Mouse (Mus musculus): ENCODE measurements at regions not wholly inside any gene's neighbourhood (a gene's known extent, or its start where the extent isn't known, plus 50 kb on each side); places are given as distances from the start of the nearest gene placed in this dataset.

DNA sequence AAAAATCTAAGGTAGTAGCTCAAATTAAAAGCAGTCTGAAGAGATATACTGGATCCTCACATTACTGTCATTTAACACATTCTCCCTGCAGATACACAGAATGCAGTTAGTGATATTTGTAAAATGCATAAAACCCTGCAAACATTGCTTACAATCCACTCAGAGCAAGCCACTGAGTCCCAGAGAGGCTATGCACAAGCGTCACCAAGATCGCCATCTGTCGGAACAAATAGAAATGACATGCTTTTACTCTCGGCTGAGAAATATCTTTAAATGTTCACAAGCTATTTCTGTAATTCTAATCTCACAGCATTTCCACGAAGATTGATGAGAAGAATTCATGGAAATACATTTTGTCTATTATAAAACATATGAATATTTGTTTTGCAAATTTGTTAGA is 139.7 kb upstream of the Steap4 start (continued):
- TF ChIP-seq PAX5 (IDR thresholded peaks at IDR 0.05; ENCODE audit: low read length) (no peak), SMC3 (IDR thresholded peaks at IDR 0.05; ENCODE audit: low read depth, low read length) (peak; percentile 69), NRF1 (IDR thresholded peaks at IDR 0.05; ENCODE audit: low read depth, low read length) (no peak), RCOR1 (conservative IDR thresholded peaks at IDR 0.05; ENCODE audit: low read depth, low read length) (no peak), BHLHE40 (IDR thresholded peaks at IDR 0.05; ENCODE audit: low read depth, low read length) (no peak)

DNA sequence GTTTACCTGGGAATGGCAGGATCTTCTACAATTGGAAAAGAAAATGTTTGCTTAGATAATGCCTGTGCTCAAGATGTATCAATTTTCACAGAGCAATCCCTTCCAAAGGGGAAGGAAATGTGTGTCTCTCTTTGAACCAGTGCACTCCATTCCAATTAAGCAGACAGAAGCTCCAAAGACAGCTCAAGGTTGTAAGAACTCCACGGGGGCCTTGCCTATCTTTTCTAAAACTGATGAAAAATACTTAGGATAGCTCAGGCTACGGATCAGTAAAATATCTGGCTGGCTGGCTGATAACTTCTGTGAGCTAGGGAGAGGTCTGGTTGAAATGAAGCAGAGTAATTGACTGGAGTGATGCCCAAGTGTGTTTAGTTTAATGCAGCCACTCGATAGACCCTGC is 138.6 kb upstream of the Steap4 start:
- no peak overlapping the region for H3K4me3 ChIP-seq (replicated peaks in 1 of 3; ENCODE audit: low read depth in 2 of 3, low read length in 2 of 3, poor library complexity in 1 of 3)
- H3K27ac ChIP-seq (ENCODE audit: insufficient read depth, low read depth), result no peak overlapping the region
- H3K36me3 ChIP-seq (replicated peaks in 1 of 2; ENCODE audit: control insufficient read depth in 1 of 2, insufficient read depth in 1 of 2, low read length in 1 of 2), result no peaks in the 10 kb centered on the region
- H3K4me2 ChIP-seq (ENCODE audit: insufficient read depth, low read depth, poor library complexity, severe bottlenecking), result no peak overlapping the region
- no peaks in the 10 kb centered on the region for H3K79me2 ChIP-seq (replicated peaks; ENCODE audit: control insufficient read depth, extremely low read depth, insufficient read depth, poor library complexity, severe bottlenecking)
- TF ChIP-seq PAX5 (IDR thresholded peaks at IDR 0.05; ENCODE audit: low read length), result no peak
- no peaks in the 10 kb centered on the region for H3K27me3 ChIP-seq (replicated peaks)
- dilution Hi-C loops (cut with MboI; ENCODE audit: extremely low pct_ligation_motif_present, extremely low pct_unique_long_range_greater_than_20kb, low sequenced_read_pairs) (no loop called here), in situ Hi-C loops (cut with MboI; ENCODE audit: low pct_ligation_motif_present, low pct_unique_long_range_greater_than_20kb, low sequenced_read_pairs) (no loop called here)
- no peak overlapping the region for H3K9ac ChIP-seq (ENCODE audit: insufficient read depth, low read depth)
- peaks cover 0 to 20% of the 10 kb centered on the region in 2 experiments; a peak in 2 of 4 replicates for H3K4me1 ChIP-seq (ENCODE audit: control insufficient read depth in 1 of 2, insufficient read depth in 2 of 2)
- no peak for DNase-seq (ENCODE audit: extremely low read depth)
- H3K9me3 ChIP-seq (replicated peaks; ENCODE audit: low read length), result no peaks in the 10 kb centered on the region

DNA sequence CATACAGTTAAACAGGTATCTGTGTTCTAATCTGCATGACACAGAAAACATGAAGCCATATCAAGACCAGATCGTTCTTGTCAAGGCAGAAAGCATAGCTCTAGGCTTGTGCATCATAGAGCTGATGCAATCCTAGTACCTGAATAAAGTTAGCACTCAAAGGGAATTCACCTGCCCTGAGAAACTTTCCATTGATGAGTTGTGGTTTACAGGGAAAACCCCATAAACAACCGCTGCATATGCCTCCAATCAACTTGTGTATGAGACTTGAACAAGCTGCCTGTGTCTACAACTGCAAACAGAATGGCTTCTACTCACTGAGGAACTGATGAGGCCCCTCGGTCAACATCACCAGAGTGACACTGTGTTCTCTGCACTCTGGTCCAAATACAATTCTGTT is 130.6 kb upstream of the Steap4 start:
- H3K4me3 ChIP-seq (replicated peaks in 1 of 3; ENCODE audit: low read depth in 2 of 3, low read length in 2 of 3, poor library complexity in 1 of 3), result no peak overlapping the region
- no peaks in the 10 kb centered on the region for H3K79me2 ChIP-seq (replicated peaks; ENCODE audit: control insufficient read depth, extremely low read depth, insufficient read depth, poor library complexity, severe bottlenecking)
- peak overlapping the region; percentile 71 for H3K9ac ChIP-seq (ENCODE audit: insufficient read depth, low read depth)
- DNase-seq (ENCODE audit: extremely low read depth), result peak; percentile 96
- peak overlapping the region; percentile 74; the same call in 1 of the 2 replicates for H3K4me2 ChIP-seq (ENCODE audit: insufficient read depth, low read depth, poor library complexity, severe bottlenecking)
- H3K27me3 ChIP-seq (replicated peaks), result no peaks in the 10 kb centered on the region
- no peaks in the 10 kb centered on the region for H3K9me3 ChIP-seq (replicated peaks; ENCODE audit: low read length)
- no peaks in the 10 kb centered on the region for H3K36me3 ChIP-seq (replicated peaks in 1 of 2; ENCODE audit: control insufficient read depth in 1 of 2, insufficient read depth in 1 of 2, low read length in 1 of 2)
- peaks cover 12 to 41% of the 10 kb centered on the region in 2 experiments; a peak in 3 of 4 replicates for H3K4me1 ChIP-seq (ENCODE audit: control insufficient read depth in 1 of 2, insufficient read depth in 2 of 2)
- dilution Hi-C loops (cut with MboI; ENCODE audit: extremely low pct_ligation_motif_present, extremely low pct_unique_long_range_greater_than_20kb, low sequenced_read_pairs), result no loop called here
- in situ Hi-C loops (cut with MboI; ENCODE audit: low pct_ligation_motif_present, low pct_unique_long_range_greater_than_20kb, low sequenced_read_pairs), result no loop called here
- H3K27ac ChIP-seq (ENCODE audit: insufficient read depth, low read depth), result peak overlapping the region; percentile 94
- TF ChIP-seq POLR2AphosphoS2 (IDR thresholded peaks at IDR 0.05; ENCODE audit: low read depth, low read length) (no peak), MAFK (IDR thresholded peaks at IDR 0.05; ENCODE audit: insufficient replicate concordance, low read length) (peak; percentile 82), CHD1 (IDR thresholded peaks at IDR 0.05; ENCODE audit: low read depth, low read length) (no peak; the same call in 1 of the 2 replicates), EP300 (IDR thresholded peaks at IDR 0.05; ENCODE audit: low read length) (peak; percentile 99), SIN3A (IDR thresholded peaks at IDR 0.05; ENCODE audit: low read length) (peak; percentile 74), NELFE (IDR thresholded peaks at IDR 0.05; ENCODE audit: low read depth, low read length) (peak; percentile 44; the same call in 1 of the 2 replicates), MEF2A (IDR thresholded peaks at IDR 0.05; ENCODE audit: borderline replicate concordance, low read depth, low read length) (peak; percentile 95), RAD21 (IDR thresholded peaks at IDR 0.05; ENCODE audit: low read depth, low read length) (peak; percentile 8; the same call in 1 of the 2 replicates), POLR2A (IDR thresholded peaks at IDR 0.05; ENCODE audit: low read depth, low read length) (no peak), USF1 (IDR thresholded peaks at IDR 0.05; ENCODE audit: low read depth, low read length) (no peak), KAT2A (IDR thresholded peaks at IDR 0.05; ENCODE audit: insufficient replicate concordance, low read length) (peak; percentile 59; the same call in 1 of the 2 replicates), MXI1 (IDR thresholded peaks at IDR 0.05; ENCODE audit: low read depth, low read length) (no peak; the same call in 1 of the 2 replicates), SMC3 (IDR thresholded peaks at IDR 0.05; ENCODE audit: low read depth, low read length) (no peak), BHLHE40 (IDR thresholded peaks at IDR 0.05; ENCODE audit: low read depth, low read length) (peak; percentile 91), ELF1 (IDR thresholded peaks at IDR 0.05; ENCODE audit: low read depth, low read length) (0 out of 2 replicates have a peak, but pooled peaks have one; percentile 37), JUN (IDR thresholded peaks at IDR 0.05; ENCODE audit: insufficient read depth, low read depth, low read length) (peak; percentile 72; the same call in 1 of the 2 replicates), HCFC1 (IDR thresholded peaks at IDR 0.05; ENCODE audit: low read depth, low read length) (peak; percentile 42), MAZ (IDR thresholded peaks at IDR 0.05; ENCODE audit: low read depth, low read length) (peak; percentile 82; the same call in 1 of the 2 replicates), JUND (conservative IDR thresholded peaks at IDR 0.05; ENCODE audit: low read depth, low read length) (peak; percentile 81), ETS1 (conservative IDR thresholded peaks at IDR 0.05; ENCODE audit: low read depth, low read length) (peak; percentile 91), GABPA (IDR thresholded peaks at IDR 0.05; ENCODE audit: insufficient replicate concordance, low read depth, low read length) (no peak), TCF12 (IDR thresholded peaks at IDR 0.05; ENCODE audit: low read depth, low read length) (peak; percentile 90), ZKSCAN1 (IDR thresholded peaks at IDR 0.05; ENCODE audit: borderline replicate concordance, low read depth, low read length) (no peak), USF2 (conservative IDR thresholded peaks at IDR 0.05; ENCODE audit: low read depth, low read length) (no peak), ZNF384 (IDR thresholded peaks at IDR 0.05; ENCODE audit: low read depth, low read length) (0 out of 2 replicates have a peak, but pooled peaks have one; percentile 21), ZC3H11A (IDR thresholded peaks at IDR 0.05; ENCODE audit: low read depth, low read length) (no peak), E2F4 (IDR thresholded peaks at IDR 0.05; ENCODE audit: insufficient replicate concordance, low read depth, low read length) (0 out of 2 replicates have a peak, but pooled peaks have one; percentile 59)
